Mouse (Mus musculus) erythroblast, embryonic 14.5 days (primary cell): Measurements from ENCODE around the gene C130074G19Rik.

ENCODE experiments used
- GATA1 ChIP-seq: IDR thresholded peaks from 2 replicates; pipeline ENCODE4 v1.6.1; 2012; ENCODE audit warnings: low read length, inconsistent platforms, mixed read lengths
- TAL1 ChIP-seq: IDR thresholded peaks from 3 replicates; pipeline ENCODE4 v1.6.1; 2012; ENCODE audit warnings: low read length, inconsistent platforms, mixed read lengths

DNA sequence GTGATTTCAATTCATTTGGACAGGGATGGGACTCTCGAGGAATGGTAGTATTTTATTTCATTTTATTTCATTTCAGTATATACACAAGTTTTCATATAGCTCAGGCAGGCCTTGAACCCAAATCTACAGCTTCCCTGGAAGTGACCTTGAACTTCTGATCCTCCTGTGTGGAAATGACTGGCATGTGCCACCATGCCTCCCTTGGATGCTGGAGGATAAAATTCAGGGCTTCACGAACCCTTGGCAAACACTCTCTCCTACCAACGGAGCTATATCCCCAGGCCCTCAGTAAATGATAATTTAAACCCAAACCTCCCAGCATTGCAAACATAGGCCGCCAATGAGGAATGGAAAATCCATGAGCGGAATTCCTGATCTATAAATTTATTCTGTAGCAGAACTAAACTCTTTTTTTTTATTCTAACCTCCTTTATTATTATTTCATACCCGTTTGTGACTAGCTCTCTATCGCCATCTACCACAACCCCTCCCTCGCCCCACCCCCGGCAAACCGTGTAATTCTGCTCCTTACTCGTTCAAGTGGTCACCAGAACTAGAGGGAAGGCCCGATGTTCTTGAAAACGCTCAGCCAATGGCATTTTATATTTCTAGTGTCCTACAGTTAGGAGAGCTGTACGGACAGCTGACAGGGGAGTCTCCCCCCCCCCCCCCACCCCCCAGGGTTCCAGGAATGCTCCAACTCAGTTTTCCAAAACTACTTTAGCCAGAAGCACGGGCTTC, 38.5 kb downstream of the C130074G19Rik start:
- TF ChIP-seq TAL1 (no peak), GATA1 (no peak)
